Mouse (Mus musculus) cortical plate, adult 2 months (tissue): ENCODE data around the gene Gm49369. TPM values are rescaled to one million over a fixed set of nuclear protein-coding genes. Genes with fewer than 3 reads are reported as not detected.

ENCODE experiments used
- H3K27ac ChIP-seq: fragments of 200-500 bp; 2 replicates; pipeline ENCODE4 v1.5.1; 2012; ENCODE audit warnings: low read length, control low read depth, inconsistent platforms; ENCODE audit not compliant: insufficient read depth
- H3K4me1 ChIP-seq: fragments of 200-500 bp; 2 replicates; pipeline ENCODE4 v1.6.1; 2011; ENCODE audit warnings: low read length; ENCODE audit not compliant: control insufficient read depth, insufficient read depth
- H3K4me3 ChIP-seq: fragments of 200-500 bp; 2 replicates; pipeline ENCODE4 v1.5.1; 2011; ENCODE audit warnings: mild to moderate bottlenecking, low read length, control low read depth; ENCODE audit not compliant: insufficient read depth
- CTCF ChIP-seq: fragments of 200-500 bp; IDR thresholded peaks from 2 replicates; pipeline ENCODE4 v1.5.1; 2011; ENCODE audit warnings: mild to moderate bottlenecking, control low read depth, low read length; ENCODE audit not compliant: insufficient read depth; ENCODE audit errors: extremely low read depth
- POLR2A ChIP-seq: fragments of 200-500 bp; IDR thresholded peaks from 2 replicates; pipeline ENCODE4 v1.6.1; 2011; ENCODE audit warnings: mild to moderate bottlenecking, low read length, control low read depth; ENCODE audit not compliant: insufficient read depth; ENCODE audit errors: extremely low read depth
- polyA plus RNA-seq: library from polyadenylated mRNA; depleted of rRNA; stranded (reverse); fragments of >200 nt; gene quantifications from 2 replicates; pipeline ENCODE4 v1.2.3, GENCODE M21; 2012; rRNA removed

Gene Gm49369
- 0.45 and 1.4 TPM in 2 replicates for polyA plus RNA-seq

DNA sequence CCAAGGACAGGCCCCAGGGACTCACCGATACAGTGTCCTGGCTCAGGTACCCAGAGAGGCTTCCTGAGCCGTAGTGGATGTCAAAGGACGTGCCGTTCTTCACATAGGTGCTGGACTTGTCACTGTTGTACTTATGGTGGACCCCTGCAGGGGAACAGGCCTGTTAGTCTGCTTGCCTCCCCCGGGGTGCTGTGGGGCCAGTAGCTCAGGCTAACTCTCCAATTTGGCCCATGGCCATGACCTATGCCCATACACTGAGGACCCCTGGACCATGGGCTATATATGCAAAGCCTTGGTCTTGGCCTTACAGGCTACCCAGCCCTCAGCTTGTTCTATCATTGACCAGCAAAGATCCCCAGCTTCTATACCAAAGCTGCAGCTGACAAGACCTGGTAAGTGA is at the start of gene Gm49369:
Gene Gm49369, minus strand, starts transcription at position 101 of the 400 bp plus-strand sequence.
- Histone ChIP-seq H3K4me3 (no peak within 1 kb of the TSS), H3K4me1 (peaks cover 6% of the 10 kb centered on the region), H3K27ac (no peak within 1 kb of the TSS)
- no peak for TF ChIP-seq POLR2A
- no peak for TF ChIP-seq CTCF

DNA sequence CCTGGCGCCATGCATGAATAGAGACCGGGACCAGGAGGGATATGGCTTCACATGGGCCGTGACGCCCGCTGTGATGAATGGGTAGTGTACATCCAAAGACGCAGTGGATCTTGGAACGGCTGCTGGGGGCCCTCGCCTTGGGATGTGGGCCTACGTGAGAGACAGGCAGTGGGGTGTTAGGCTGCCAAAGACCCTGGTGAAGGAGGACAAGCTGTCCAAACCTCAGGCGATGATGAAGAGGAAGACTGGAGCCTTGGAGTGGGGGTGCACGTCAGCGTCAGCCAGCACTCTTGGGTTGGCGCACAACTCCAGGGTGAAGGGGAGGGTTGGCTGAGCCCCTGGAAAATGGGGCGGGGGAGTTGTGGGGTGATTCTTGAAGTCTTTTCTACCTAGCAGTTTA is 48.6 kb upstream of the Gm49369 start:
- Histone ChIP-seq H3K4me1 (no peaks in the 10 kb centered on the region; the same call in 1 of the 2 replicates), H3K27ac (no peak overlapping the region), H3K4me3 (no peak overlapping the region)
- TF ChIP-seq CTCF = no peak
- no peak for TF ChIP-seq POLR2A

GRCm38 (mm10) chr7:142430160-142430678 is 47.8 kb upstream of the Gm49369 start:
- Histone ChIP-seq H3K27ac (no peak overlapping the region), H3K4me3 (no peak overlapping the region), H3K4me1 (no peaks in the 10 kb centered on the region; the same call in 1 of the 2 replicates)
- TF ChIP-seq POLR2A = no peak

DNA sequence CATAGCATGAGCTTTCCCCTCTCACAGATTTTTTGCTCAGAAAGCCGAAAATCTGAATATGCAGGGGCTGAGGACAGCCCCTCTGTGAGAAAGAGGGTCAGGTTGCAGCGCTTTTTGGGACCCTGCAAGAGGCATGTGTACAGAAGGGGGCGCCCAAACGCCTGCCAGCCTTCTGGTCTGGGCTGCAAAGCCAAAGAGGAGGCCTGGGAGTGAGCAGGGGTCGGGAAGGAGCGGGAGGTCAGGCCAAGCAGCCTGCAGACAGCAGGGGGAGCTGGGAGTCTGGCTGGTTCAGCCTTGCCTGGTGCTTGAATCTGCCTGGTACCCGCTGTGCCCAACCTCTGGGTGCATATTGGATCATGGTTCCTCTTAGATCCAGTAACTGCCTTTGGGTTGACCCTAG is 45.7 kb upstream of the Gm49369 start:
- 0 out of 2 replicates have a peak, but pooled peaks have one; percentile 14 for TF ChIP-seq CTCF
- TF ChIP-seq POLR2A = no peak
- no peak overlapping the region for H3K27ac ChIP-seq
- H3K4me1 ChIP-seq = no peaks in the 10 kb centered on the region; the same call in 1 of the 2 replicates
- no peak overlapping the region for H3K4me3 ChIP-seq

- Histone ChIP-seq H3K4me3 (no peak overlapping the region), H3K4me1 (no peaks in the 10 kb centered on the region; the same call in 1 of the 2 replicates), H3K27ac (no peak overlapping the region)
- TF ChIP-seq POLR2A (no peak), CTCF (peak; percentile 34; the same call in 1 of the 2 replicates)
These were observed 43.3 kb upstream of the Gm49369 start for GRCm38 (mm10) chr7:142425641-142426213.

- H3K27ac ChIP-seq = no peak overlapping the region
- H3K4me1 ChIP-seq = no peaks in the 10 kb centered on the region
- TF ChIP-seq CTCF (no peak), POLR2A (no peak)
- H3K4me3 ChIP-seq = no peak overlapping the region
These were observed 39.4 kb upstream of the Gm49369 start for GRCm38 (mm10) chr7:142421826-142422225.

- Histone ChIP-seq H3K4me1 (no peaks in the 10 kb centered on the region), H3K4me3 (no peak overlapping the region), H3K27ac (no peak overlapping the region)
- TF ChIP-seq POLR2A (no peak), CTCF (no peak)
These were observed 37.4 kb upstream of the Gm49369 start for GRCm38 (mm10) chr7:142419887-142420286.

GRCm38 (mm10) chr7:142418679-142419078 is 36.2 kb upstream of the Gm49369 start:
- no peak for TF ChIP-seq CTCF
- Histone ChIP-seq H3K4me3 (no peak overlapping the region), H3K4me1 (no peaks in the 10 kb centered on the region), H3K27ac (no peak overlapping the region)

DNA sequence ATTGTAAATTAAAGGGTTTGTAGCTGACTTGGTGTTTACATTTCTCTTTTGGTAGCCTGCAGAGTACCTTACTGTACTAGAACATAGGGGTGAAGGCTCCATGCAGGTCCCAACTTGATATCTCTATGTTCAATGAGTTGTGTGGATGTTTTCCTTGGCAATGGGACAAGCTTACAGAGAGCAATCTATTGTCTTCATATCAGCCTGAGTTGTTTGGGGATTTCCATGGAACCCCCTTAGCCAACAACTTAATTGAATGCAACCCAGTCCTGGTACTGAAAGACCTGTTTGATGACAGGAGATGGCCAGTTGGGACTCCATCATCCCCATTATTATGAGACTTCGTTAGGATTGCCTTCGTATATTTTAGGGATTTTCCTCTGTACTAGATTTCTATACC is 35.6 kb upstream of the Gm49369 start:
- Histone ChIP-seq H3K4me3 (no peak overlapping the region), H3K4me1 (no peaks in the 10 kb centered on the region), H3K27ac (no peak overlapping the region)
- TF ChIP-seq CTCF (no peak), POLR2A (no peak)

GRCm38 (mm10) chr7:142416225-142416624 is 33.8 kb upstream of the Gm49369 start:
- TF ChIP-seq CTCF (no peak), POLR2A (no peak)
- no peak overlapping the region for H3K27ac ChIP-seq
- no peak overlapping the region for H3K4me3 ChIP-seq
- no peaks in the 10 kb centered on the region for H3K4me1 ChIP-seq
